Mouse (Mus musculus): ENCODE measurements around the gene Foxa3. TPM values are rescaled to one million over a fixed set of nuclear protein-coding genes. Genes with fewer than 3 reads are reported as not detected.

The Foxa3 gene
- total and polyA plus RNA-seq, 3 experiments, result not detected

DNA sequence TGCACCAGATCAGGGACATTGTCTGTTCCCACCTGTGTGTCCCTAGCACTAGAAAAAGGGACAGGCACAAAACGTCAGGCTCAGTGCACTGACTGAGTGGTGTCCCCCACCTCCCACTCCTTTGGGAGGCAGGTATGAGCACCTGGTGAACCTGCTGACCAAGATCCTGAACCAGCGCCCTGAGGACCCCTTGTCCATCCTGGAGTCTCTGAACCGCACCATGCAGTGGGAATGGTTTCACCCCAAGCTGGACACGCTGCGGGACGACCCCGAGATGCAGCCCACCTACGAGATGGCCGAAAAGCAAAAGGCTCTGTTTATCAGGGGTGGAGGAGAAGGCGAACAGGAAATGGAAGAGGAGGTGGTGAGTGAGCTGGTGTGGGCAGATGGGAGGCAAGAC lies 34.1 kb upstream of the Foxa3 start:
- Histone ChIP-seq H3K27me3 (ENCODE audit: insufficient read depth, low read length) (peaks cover 3% of the 10 kb centered on the region; the same call in 1 of the 2 replicates), H3K4me3 (ENCODE audit: low read depth, low read length) (no peak overlapping the region), H3K9me3 (replicated peaks) (no peaks in the 10 kb centered on the region), H3K4me1 (ENCODE audit: insufficient read depth, low read depth, low read length) (no peaks in the 10 kb centered on the region), H3K36me3 (replicated peaks) (peaks cover 63% of the 10 kb centered on the region)
- TF ChIP-seq TAL1 (conservative IDR thresholded peaks at IDR 0.05; ENCODE audit: low read depth, low read length) (no peak), GATA2 (IDR thresholded peaks at IDR 0.05; ENCODE audit: borderline replicate concordance, low read depth, low read length) (no peak), GATA1 (IDR thresholded peaks at IDR 0.05; ENCODE audit: borderline replicate concordance, low read length) (no peak), CTCF (IDR thresholded peaks at IDR 0.05; ENCODE audit: low read depth, low read length) (no peak), POLR2AphosphoS5 (IDR thresholded peaks at IDR 0.05; ENCODE audit: insufficient replicate concordance, low read depth, low read length) (no peak)
- DNase-seq (ENCODE audit: low spot score), result no peak
- ATAC-seq (ENCODE audit: extremely low read depth, insufficient number of reproducible peaks, low FRiP score, poor library complexity, severe bottlenecking), result no peak

- DNase-seq (ENCODE audit: low spot score) (no peak), ATAC-seq (ENCODE audit: extremely low read depth, insufficient number of reproducible peaks, low FRiP score, poor library complexity, severe bottlenecking) (no peak)
- no peaks in the 10 kb centered on the region for H3K9me3 ChIP-seq (replicated peaks)
- no peak for TF ChIP-seq CTCF (IDR thresholded peaks at IDR 0.05; ENCODE audit: low read depth, low read length)
- no peak for TF ChIP-seq GATA1 (IDR thresholded peaks at IDR 0.05; ENCODE audit: borderline replicate concordance, low read length)
- TF ChIP-seq GATA2 (IDR thresholded peaks at IDR 0.05; ENCODE audit: borderline replicate concordance, low read depth, low read length), result no peak
- TF ChIP-seq TAL1 (conservative IDR thresholded peaks at IDR 0.05; ENCODE audit: low read depth, low read length), result no peak
- no peak for TF ChIP-seq POLR2AphosphoS5 (IDR thresholded peaks at IDR 0.05; ENCODE audit: insufficient replicate concordance, low read depth, low read length)
- no peaks in the 10 kb centered on the region for H3K27me3 ChIP-seq (ENCODE audit: insufficient read depth, low read length)
- H3K36me3 ChIP-seq (replicated peaks), result peaks cover 86% of the 10 kb centered on the region
- H3K4me3 ChIP-seq (ENCODE audit: low read depth, low read length), result no peak overlapping the region
- H3K4me1 ChIP-seq (ENCODE audit: insufficient read depth, low read depth, low read length), result no peaks in the 10 kb centered on the region
Measured at GRCm38 (mm10) chr7:19055108-19055507, 31.8 kb upstream of the Foxa3 start.

- H3K36me3 ChIP-seq (replicated peaks), result peaks cover 90% of the 10 kb centered on the region
Measured at GRCm38 (mm10) chr7:19054777-19055076, 31.4 kb upstream of the Foxa3 start.

DNA sequence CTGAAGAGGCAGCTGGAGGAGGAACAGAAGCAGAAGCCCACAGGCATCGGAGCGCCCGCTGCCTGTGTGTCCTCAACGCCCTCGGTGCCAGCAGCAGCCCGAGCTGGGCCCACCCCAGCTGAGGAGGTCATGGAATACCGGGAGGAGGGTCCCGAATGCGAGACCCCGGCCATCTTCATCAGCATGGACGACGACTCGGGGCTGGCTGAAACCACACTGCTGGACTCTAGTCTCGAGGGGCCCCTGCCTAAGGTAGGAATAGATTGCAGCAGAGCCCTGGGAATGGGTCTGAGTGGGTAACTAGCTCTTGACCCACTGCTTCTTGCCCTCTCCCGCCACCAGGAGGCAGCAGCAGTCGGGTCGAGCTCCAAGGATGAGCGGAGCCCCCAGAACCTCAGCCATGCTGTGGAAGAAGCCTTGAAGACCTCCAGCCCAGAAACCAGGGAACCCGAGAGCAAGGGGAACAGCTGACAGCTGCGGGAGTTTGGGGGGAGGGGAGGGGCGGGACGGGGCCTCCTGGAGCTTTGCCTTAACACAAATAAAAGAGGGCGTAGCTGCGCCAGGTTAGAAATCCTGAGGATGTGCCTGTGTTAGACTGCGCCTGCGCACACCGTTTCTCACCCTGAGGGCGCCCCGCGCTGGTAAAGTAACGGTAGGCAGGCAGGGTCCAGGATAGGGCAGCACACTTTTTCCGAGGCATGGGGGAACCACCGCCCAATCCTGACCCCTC lies 30.9 kb upstream of the Foxa3 start, which contains the start of gene Rsph6a:
Rsph6a (plus strand) TSS at position 644 of the 730 bp plus-strand sequence.
- no peaks in the 10 kb centered on the region for H3K9me3 ChIP-seq (replicated peaks)
- no peak within 1 kb of the TSS for H3K4me3 ChIP-seq (ENCODE audit: low read depth, low read length)
- peak; percentile 23 for DNase-seq (ENCODE audit: low spot score)
- no peaks in the 10 kb centered on the region for H3K27me3 ChIP-seq (ENCODE audit: insufficient read depth, low read length)
- H3K4me1 ChIP-seq (ENCODE audit: insufficient read depth, low read depth, low read length), result no peaks in the 10 kb centered on the region
- no peak for ATAC-seq (ENCODE audit: extremely low read depth, insufficient number of reproducible peaks, low FRiP score, poor library complexity, severe bottlenecking)
- TF ChIP-seq GATA2 (IDR thresholded peaks at IDR 0.05; ENCODE audit: borderline replicate concordance, low read depth, low read length) (no peak), POLR2AphosphoS5 (IDR thresholded peaks at IDR 0.05; ENCODE audit: insufficient replicate concordance, low read depth, low read length) (no peak), CTCF (IDR thresholded peaks at IDR 0.05; ENCODE audit: low read depth, low read length) (0 out of 2 replicates have a peak, but pooled peaks have one; percentile 17), TAL1 (conservative IDR thresholded peaks at IDR 0.05; ENCODE audit: low read depth, low read length) (no peak), GATA1 (IDR thresholded peaks at IDR 0.05; ENCODE audit: borderline replicate concordance, low read length) (no peak)
- H3K36me3 ChIP-seq (replicated peaks), result peaks cover 95% of the 10 kb centered on the region

More at GRCm38 (mm10) chr7:19054777-19055076, 31.4 kb upstream of the Foxa3 start:
- Histone ChIP-seq H3K4me3 (ENCODE audit: low read depth, low read length) (no peak overlapping the region), H3K4me1 (ENCODE audit: insufficient read depth, low read depth, low read length) (no peaks in the 10 kb centered on the region), H3K9me3 (replicated peaks) (no peaks in the 10 kb centered on the region), H3K27me3 (ENCODE audit: insufficient read depth, low read length) (no peaks in the 10 kb centered on the region)
- TF ChIP-seq POLR2AphosphoS5 (IDR thresholded peaks at IDR 0.05; ENCODE audit: insufficient replicate concordance, low read depth, low read length), result no peak
- no peak for TF ChIP-seq GATA1 (IDR thresholded peaks at IDR 0.05; ENCODE audit: borderline replicate concordance, low read length)
- no peak for TF ChIP-seq GATA2 (IDR thresholded peaks at IDR 0.05; ENCODE audit: borderline replicate concordance, low read depth, low read length)
- TF ChIP-seq CTCF (IDR thresholded peaks at IDR 0.05; ENCODE audit: low read depth, low read length), result no peak
- TF ChIP-seq TAL1 (conservative IDR thresholded peaks at IDR 0.05; ENCODE audit: low read depth, low read length), result no peak
- no peak for ATAC-seq (ENCODE audit: extremely low read depth, insufficient number of reproducible peaks, low FRiP score, poor library complexity, severe bottlenecking)
- DNase-seq (ENCODE audit: low spot score), result no peak

DNA sequence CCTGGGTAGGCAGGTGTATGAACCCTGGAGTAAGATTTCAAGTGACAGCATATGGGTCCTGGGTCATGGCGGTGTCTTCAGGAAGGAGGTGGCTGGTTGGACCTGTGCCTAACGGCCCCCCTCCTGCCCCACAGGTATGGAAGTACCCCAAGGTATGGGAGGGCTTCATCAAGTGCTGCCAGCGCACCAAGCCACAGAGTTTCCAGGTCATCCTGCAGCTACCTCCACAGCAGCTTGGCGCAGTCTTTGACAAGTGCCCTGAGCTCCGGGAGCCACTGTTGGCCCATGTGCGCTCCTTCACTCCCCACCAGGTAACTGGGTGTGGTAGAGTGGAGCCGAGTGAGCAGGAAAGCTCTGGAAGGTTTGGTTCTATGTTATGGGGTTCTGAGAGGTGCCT lies 29.8 kb upstream of the Foxa3 start:
- no peaks in the 10 kb centered on the region for H3K9me3 ChIP-seq (replicated peaks)
- no peak for TF ChIP-seq POLR2AphosphoS5 (IDR thresholded peaks at IDR 0.05; ENCODE audit: insufficient replicate concordance, low read depth, low read length)
- no peak for TF ChIP-seq CTCF (IDR thresholded peaks at IDR 0.05; ENCODE audit: low read depth, low read length)
- no peak for TF ChIP-seq TAL1 (conservative IDR thresholded peaks at IDR 0.05; ENCODE audit: low read depth, low read length)
- TF ChIP-seq GATA1 (IDR thresholded peaks at IDR 0.05; ENCODE audit: borderline replicate concordance, low read length), result no peak
- peaks cover 100% of the 10 kb centered on the region for H3K36me3 ChIP-seq (replicated peaks)
- DNase-seq (ENCODE audit: low spot score) (no peak), ATAC-seq (ENCODE audit: extremely low read depth, insufficient number of reproducible peaks, low FRiP score, poor library complexity, severe bottlenecking) (no peak)
- H3K4me3 ChIP-seq (ENCODE audit: low read depth, low read length), result no peak overlapping the region
- H3K4me1 ChIP-seq (ENCODE audit: insufficient read depth, low read depth, low read length), result no peaks in the 10 kb centered on the region
- H3K27me3 ChIP-seq (ENCODE audit: insufficient read depth, low read length), result no peaks in the 10 kb centered on the region

GRCm38 (mm10) chr7:19052345-19053135 lies 29.2 kb upstream of the Foxa3 start:
- Histone ChIP-seq H3K27me3 (ENCODE audit: insufficient read depth, low read length) (no peaks in the 10 kb centered on the region), H3K9me3 (replicated peaks) (no peaks in the 10 kb centered on the region), H3K4me3 (ENCODE audit: low read depth, low read length) (no peak overlapping the region), H3K4me1 (ENCODE audit: insufficient read depth, low read depth, low read length) (no peaks in the 10 kb centered on the region), H3K36me3 (replicated peaks) (peaks cover 100% of the 10 kb centered on the region)
- no peak for DNase-seq (ENCODE audit: low spot score)
- TF ChIP-seq CTCF (IDR thresholded peaks at IDR 0.05; ENCODE audit: low read depth, low read length), result no peak
- no peak for TF ChIP-seq TAL1 (conservative IDR thresholded peaks at IDR 0.05; ENCODE audit: low read depth, low read length)
- no peak for TF ChIP-seq GATA1 (IDR thresholded peaks at IDR 0.05; ENCODE audit: borderline replicate concordance, low read length)
- TF ChIP-seq GATA2 (IDR thresholded peaks at IDR 0.05; ENCODE audit: borderline replicate concordance, low read depth, low read length), result no peak
- ATAC-seq (ENCODE audit: extremely low read depth, insufficient number of reproducible peaks, low FRiP score, poor library complexity, severe bottlenecking), result no peak
